Mouse (Mus musculus): ENCODE results near the gene Mybbp1a. TPM values are rescaled to one million over a fixed set of nuclear protein-coding genes. Genes with fewer than 3 reads are reported as not detected.

The Mybbp1a gene
- total RNA-seq, 2 experiments from 2014 or later, result 54.6 to 56.8 TPM

- DNase-seq (ENCODE audit: low spot score in 2 of 2), result no peak
Observed at GRCm38 (mm10) chr11:72477182-72477581, 36.0 kb downstream of the Mybbp1a start.

- no peak for DNase-seq (ENCODE audit: low spot score in 2 of 2)
Observed at GRCm38 (mm10) chr11:72477653-72478052, 36.5 kb downstream of the Mybbp1a start.

GRCm38 (mm10) chr11:72478228-72478627, 37.1 kb downstream of the Mybbp1a start:
- DNase-seq (ENCODE audit: low spot score in 2 of 2), result no peak

- DNase-seq (ENCODE audit: low spot score in 2 of 2), result no peak
Observed at GRCm38 (mm10) chr11:72479499-72479898, 38.3 kb downstream of the Mybbp1a start.

GRCm38 (mm10) chr11:72481313-72481712, 40.2 kb downstream of the Mybbp1a start:
- no peak for DNase-seq (ENCODE audit: low spot score in 2 of 2)

GRCm38 (mm10) chr11:72481952-72482351, 40.8 kb downstream of the Mybbp1a start:
- no peak for DNase-seq (ENCODE audit: low spot score in 2 of 2)

- no peak for DNase-seq (ENCODE audit: low spot score in 2 of 2)
Observed at GRCm38 (mm10) chr11:72484549-72484948, 43.4 kb downstream of the Mybbp1a start.

- peak; percentile 54 to 80 for DNase-seq (ENCODE audit: low spot score in 2 of 2)
Observed at GRCm38 (mm10) chr11:72485157-72485556, 44.0 kb downstream of the Mybbp1a start.

- DNase-seq (ENCODE audit: low spot score in 2 of 2), result no peak
Observed at GRCm38 (mm10) chr11:72485960-72486359, 44.8 kb downstream of the Mybbp1a start.

- no peak for DNase-seq (ENCODE audit: low spot score in 2 of 2)
Observed at GRCm38 (mm10) chr11:72487171-72487570, 46.0 kb downstream of the Mybbp1a start.

- no peak for DNase-seq (ENCODE audit: low spot score in 2 of 2)
Observed at GRCm38 (mm10) chr11:72487739-72488138, 46.6 kb downstream of the Mybbp1a start.

- DNase-seq (ENCODE audit: low spot score in 2 of 2), result peak; percentile 67 to 84
Observed at GRCm38 (mm10) chr11:72488753-72489271, 47.7 kb downstream of the Mybbp1a start.

- DNase-seq (ENCODE audit: low spot score in 2 of 2), result no peak
Observed at GRCm38 (mm10) chr11:72489397-72489796, 48.2 kb downstream of the Mybbp1a start.

- peak; percentile 92 to 97 for DNase-seq (ENCODE audit: low spot score in 2 of 2)
Observed at GRCm38 (mm10) chr11:72489881-72490301, 48.7 kb downstream of the Mybbp1a start, which contains the start of gene Spns2. Spns2 (minus strand) TSS chr11:72489904.

- DNase-seq (ENCODE audit: low spot score in 2 of 2), result no peak
Observed at GRCm38 (mm10) chr11:72491130-72491960, 50.2 kb downstream of the Mybbp1a start.

GRCm38 (mm10) chr11:72494046-72494988, 53.2 kb downstream of the Mybbp1a start:
- DNase-seq (ENCODE audit: low spot score in 2 of 2), result peak; percentile 36 to 75

- no peak for DNase-seq (ENCODE audit: low spot score in 2 of 2)
Observed at GRCm38 (mm10) chr11:72496066-72496465, 54.9 kb downstream of the Mybbp1a start.

GRCm38 (mm10) chr11:72496775-72497174, 55.6 kb downstream of the Mybbp1a start:
- DNase-seq (ENCODE audit: low spot score in 2 of 2), result no peak

GRCm38 (mm10) chr11:72497367-72497766, 56.2 kb downstream of the Mybbp1a start:
- no peak for DNase-seq (ENCODE audit: low spot score in 2 of 2)

GRCm38 (mm10) chr11:72500139-72500538, 59.0 kb downstream of the Mybbp1a start:
- peak in 1 of 2 experiments; percentile 56 for DNase-seq (ENCODE audit: low spot score in 2 of 2)
